Mouse (Mus musculus) CH12.LX (cell line): ENCODE data around the gene Nyap1. TPM values are rescaled to one million over a fixed set of nuclear protein-coding genes. Genes with fewer than 3 reads are reported as not detected.
A peak's percentile ranks its signal among the peaks of the same experiment; 100 is the strongest.

Experiments
- DNase-seq: peaks from one replicate; pipeline ENCODE4 v3.0.0-alpha.2; 2013; ENCODE audit errors: extremely low read depth
- H3K27ac ChIP-seq: 2 replicates; pipeline ENCODE4 v1.5.1; 2012; ENCODE audit warnings: low read depth, mild to moderate bottlenecking, control low read depth, moderate library complexity; ENCODE audit not compliant: insufficient read depth
- H3K27me3 ChIP-seq: replicated peaks from 2 replicates; pipeline ENCODE3; 2012; ENCODE audit warnings: inconsistent platforms
- H3K36me3 ChIP-seq, 2 experiments: replicated peaks in 1 of 2; 2 replicates each; pipeline versions ENCODE3 to v1.6.1; 2012; ENCODE audit warnings: inconsistent platforms in 1 of 2, low read length in 1 of 2, mild to moderate bottlenecking in 1 of 2, mixed read lengths in 1 of 2, moderate library complexity in 1 of 2; ENCODE audit not compliant: control insufficient read depth in 1 of 2, insufficient read depth in 1 of 2
- H3K4me1 ChIP-seq, 2 experiments: 2 replicates each; pipeline ENCODE4 v1.6.1; 2012; ENCODE audit warnings: inconsistent platforms in 1 of 2, moderate library complexity in 1 of 2; ENCODE audit not compliant: insufficient read depth in 2 of 2, control insufficient read depth in 1 of 2
- H3K4me2 ChIP-seq: 2 replicates; pipeline ENCODE4 v1.6.1; 2012; ENCODE audit warnings: low read depth, mild to moderate bottlenecking, control low read depth; ENCODE audit not compliant: poor library complexity, insufficient read depth, severe bottlenecking
- H3K4me3 ChIP-seq, 3 experiments: fragments of 150-350 bp in 1 of 3; sonication (generic) in 1 of 3; replicated peaks in 1 of 3; 2 replicates each; pipeline versions ENCODE3 to v1.5.1; 2011 to 2012; ENCODE audit warnings: low read depth in 2 of 3, low read length in 2 of 3, mild to moderate bottlenecking in 2 of 3, moderate library complexity in 2 of 3, control low read depth in 1 of 3, improper control_type of control experiment in 1 of 3, inconsistent platforms in 1 of 3, mixed read lengths in 1 of 3; ENCODE audit not compliant: poor library complexity in 1 of 3
- H3K79me2 ChIP-seq: replicated peaks from 2 replicates; pipeline ENCODE4 v1.6.1; 2012; ENCODE audit warnings: mild to moderate bottlenecking, moderate library complexity; ENCODE audit not compliant: control insufficient read depth, poor library complexity, insufficient read depth, severe bottlenecking; ENCODE audit errors: extremely low read depth
- H3K9ac ChIP-seq: 2 replicates; pipeline ENCODE4 v1.6.1; 2012; ENCODE audit warnings: low read depth, mild to moderate bottlenecking, control low read depth, moderate library complexity; ENCODE audit not compliant: insufficient read depth
- H3K9me3 ChIP-seq: replicated peaks from 2 replicates; pipeline ENCODE3; 2012; ENCODE audit warnings: low read length, inconsistent platforms, mixed read lengths
- BHLHE40 ChIP-seq: IDR thresholded peaks from 2 replicates; pipeline ENCODE4 v1.6.1; 2011; ENCODE audit warnings: mild to moderate bottlenecking, low read depth, low read length, improper control_type of control experiment
- CHD1 ChIP-seq: IDR thresholded peaks from 2 replicates; pipeline ENCODE4 v1.6.1; 2012; ENCODE audit warnings: low read depth, low read length, improper control_type of control experiment, inconsistent platforms
- CHD2 ChIP-seq: IDR thresholded peaks from 2 replicates; pipeline ENCODE4 v1.6.1; 2011; ENCODE audit warnings: low read length, improper control_type of control experiment
- CTCF ChIP-seq, 2 experiments: IDR thresholded peaks in 1 of 2; conservative IDR thresholded peaks in 1 of 2; 2 replicates each; pipeline ENCODE4 v1.5.1; 2011 to 2012; ENCODE audit warnings: low read depth in 2 of 2, low read length in 2 of 2, improper control_type of control experiment in 1 of 2, inconsistent platforms in 1 of 2, mild to moderate bottlenecking in 1 of 2, moderate library complexity in 1 of 2
- ELF1 ChIP-seq: IDR thresholded peaks from 2 replicates; pipeline ENCODE4 v1.6.1; 2014; ENCODE audit warnings: low read depth, mild to moderate bottlenecking, inconsistent platforms, low read length, improper control_type of control experiment
- EP300 ChIP-seq: IDR thresholded peaks from 2 replicates; pipeline ENCODE4 v1.6.1; 2011; ENCODE audit warnings: low read length, improper control_type of control experiment
- GABPA ChIP-seq: IDR thresholded peaks from 2 replicates; pipeline ENCODE4 v1.6.1; 2012; ENCODE audit warnings: low read depth, low read length, improper control_type of control experiment, inconsistent platforms; ENCODE audit not compliant: insufficient replicate concordance
- JUN ChIP-seq: IDR thresholded peaks from 2 replicates; pipeline ENCODE4 v1.6.1; 2011; ENCODE audit warnings: low read depth, mild to moderate bottlenecking, low read length, improper control_type of control experiment, moderate library complexity; ENCODE audit not compliant: insufficient read depth
- JUND ChIP-seq: conservative IDR thresholded peaks from 2 replicates; pipeline ENCODE4 v1.6.1; 2011; ENCODE audit warnings: low read depth, low read length, improper control_type of control experiment
- KAT2A ChIP-seq: IDR thresholded peaks from 2 replicates; pipeline ENCODE4 v1.6.1; 2012; ENCODE audit warnings: low read length, improper control_type of control experiment, inconsistent platforms; ENCODE audit not compliant: insufficient replicate concordance
- MAX ChIP-seq: IDR thresholded peaks from 2 replicates; pipeline ENCODE4 v1.6.1; 2011; ENCODE audit warnings: low read length, improper control_type of control experiment
- MXI1 ChIP-seq: IDR thresholded peaks from 2 replicates; pipeline ENCODE4 v1.6.1; 2011; ENCODE audit warnings: mild to moderate bottlenecking, low read depth, low read length, improper control_type of control experiment
- NELFE ChIP-seq: IDR thresholded peaks from 2 replicates; pipeline ENCODE4 v1.6.1; 2011; ENCODE audit warnings: low read depth, low read length, improper control_type of control experiment
- PAX5 ChIP-seq: IDR thresholded peaks from 2 replicates; pipeline ENCODE4 v1.6.1; 2012; ENCODE audit warnings: low read length, inconsistent platforms, mixed read lengths
- POLR2A ChIP-seq: IDR thresholded peaks from 2 replicates; pipeline ENCODE4 v1.6.1; 2011; ENCODE audit warnings: low read depth, mild to moderate bottlenecking, improper control_type of control experiment, low read length
- RCOR1 ChIP-seq: conservative IDR thresholded peaks from 2 replicates; pipeline ENCODE4 v1.6.1; 2012; ENCODE audit warnings: low read depth, mild to moderate bottlenecking, inconsistent platforms, low read length, improper control_type of control experiment
- TBP ChIP-seq: conservative IDR thresholded peaks from 2 replicates; pipeline ENCODE4 v1.6.1; 2011; ENCODE audit warnings: low read depth, low read length, improper control_type of control experiment
- UBTF ChIP-seq: IDR thresholded peaks from 2 replicates; pipeline ENCODE4 v1.6.1; 2012; ENCODE audit warnings: low read depth, mild to moderate bottlenecking, inconsistent platforms, low read length, improper control_type of control experiment, moderate library complexity
- USF1 ChIP-seq: IDR thresholded peaks from 2 replicates; pipeline ENCODE4 v1.6.1; 2014; ENCODE audit warnings: low read depth, mild to moderate bottlenecking, inconsistent platforms, low read length, improper control_type of control experiment
- ZKSCAN1 ChIP-seq: IDR thresholded peaks from 2 replicates; pipeline ENCODE4 v1.6.1; 2012; ENCODE audit warnings: low read depth, inconsistent platforms, low read length, improper control_type of control experiment, borderline replicate concordance
- ZMIZ1 ChIP-seq: IDR thresholded peaks from 2 replicates; pipeline ENCODE4 v1.6.1; 2012; ENCODE audit warnings: low read depth, mild to moderate bottlenecking, inconsistent platforms, low read length, improper control_type of control experiment
- dilution Hi-C: fragments of 300-500 bp; cut with MboI; formaldehyde crosslinking; loops from 2 replicates; pipeline ENCODE4 v1.14.3; 2020; ENCODE audit warnings: low sequenced_read_pairs; ENCODE audit not compliant: extremely low pct_unique_long_range_greater_than_20kb, extremely low pct_ligation_motif_present
- in situ Hi-C: fragments of 300-500 bp; cut with MboI; formaldehyde crosslinking; loops from 3 replicates; pipeline ENCODE4 v1.14.3; 2019; ENCODE audit warnings: low sequenced_read_pairs, low pct_ligation_motif_present, low pct_unique_long_range_greater_than_20kb, mixed read lengths
- polyA plus RNA-seq: library from polyadenylated mRNA; unstranded; fragments of >175 nt; gene quantifications from 2 replicates; pipeline ENCODE4 v1.2.1, GENCODE M21; 2012; ENCODE audit warnings: low read depth; ENCODE audit not compliant: insufficient read length
- total RNA-seq, 2 experiments: library from RNA; depleted of rRNA; stranded (reverse); fragments of 300-350 nt in 1 of 2; fragments of >200 nt in 1 of 2; gene quantifications; 2 replicates each; pipeline ENCODE4 v1.2.3; 2012 to 2014

Nyap1 gene
- total and polyA plus RNA-seq, 3 experiments: 0.28 to 1.4 (median 0.43) TPM

DNA sequence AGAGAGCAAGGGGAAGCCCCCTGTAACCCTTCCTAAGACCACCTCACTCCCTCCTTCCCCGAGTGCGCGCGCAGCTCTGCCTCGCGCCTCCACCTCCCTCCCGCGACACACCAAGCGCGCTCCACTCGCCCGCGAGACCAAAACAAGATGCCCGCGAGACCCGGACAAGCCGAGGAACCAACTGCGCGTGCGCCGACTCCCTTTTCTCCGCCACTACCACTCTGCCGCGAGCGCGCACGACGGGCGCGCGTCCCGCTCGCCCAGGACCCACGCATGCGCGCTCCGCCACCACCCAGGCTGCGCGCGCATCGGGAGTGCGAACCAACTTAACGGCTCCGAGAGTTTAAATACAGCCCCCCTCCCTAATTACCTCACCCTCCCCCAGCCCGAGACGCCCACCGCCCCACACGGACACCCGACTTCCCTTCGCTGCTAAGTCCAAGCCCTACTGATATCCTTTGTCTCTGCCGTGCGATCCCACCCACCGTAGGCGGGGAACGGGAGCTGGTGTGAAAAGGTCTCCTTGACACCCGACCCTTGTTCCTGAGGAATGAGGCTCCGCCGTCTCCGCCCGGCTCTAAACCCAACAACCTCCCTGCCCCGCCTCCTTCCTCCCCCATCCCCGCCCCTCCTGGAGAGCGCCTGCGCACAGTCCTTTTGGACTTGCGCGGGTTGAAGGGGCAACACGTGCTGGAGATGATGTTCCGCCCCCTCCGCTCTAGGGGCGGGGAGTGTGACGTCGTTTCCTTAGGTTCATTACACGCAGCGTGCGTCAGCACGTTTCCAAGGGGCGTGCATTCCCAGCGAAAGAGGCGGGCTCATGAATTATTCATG lies 44.9 kb upstream of the Nyap1 start (continued):
- TF ChIP-seq JUN: no peak
- no peak; the same call in 1 of the 2 replicates for TF ChIP-seq RCOR1
- peak; percentile 82 for TF ChIP-seq USF1
- TF ChIP-seq JUND: no peak
- peak; percentile 96 for TF ChIP-seq MAX
- TF ChIP-seq CTCF (conservative IDR thresholded peaks at IDR 0.05 in 1 of 2, IDR thresholded peaks at IDR 0.05 in 1 of 2; ENCODE audit: low read depth in 2 of 2, low read length in 2 of 2): no peak
- peak; percentile 99 for TF ChIP-seq BHLHE40
- TF ChIP-seq CHD2: peak; percentile 91
- peak; percentile 98 for TF ChIP-seq POLR2A
- TF ChIP-seq ZMIZ1: peak; percentile 89
- peak; percentile 88 for TF ChIP-seq MXI1
- no peak for TF ChIP-seq EP300

DNA sequence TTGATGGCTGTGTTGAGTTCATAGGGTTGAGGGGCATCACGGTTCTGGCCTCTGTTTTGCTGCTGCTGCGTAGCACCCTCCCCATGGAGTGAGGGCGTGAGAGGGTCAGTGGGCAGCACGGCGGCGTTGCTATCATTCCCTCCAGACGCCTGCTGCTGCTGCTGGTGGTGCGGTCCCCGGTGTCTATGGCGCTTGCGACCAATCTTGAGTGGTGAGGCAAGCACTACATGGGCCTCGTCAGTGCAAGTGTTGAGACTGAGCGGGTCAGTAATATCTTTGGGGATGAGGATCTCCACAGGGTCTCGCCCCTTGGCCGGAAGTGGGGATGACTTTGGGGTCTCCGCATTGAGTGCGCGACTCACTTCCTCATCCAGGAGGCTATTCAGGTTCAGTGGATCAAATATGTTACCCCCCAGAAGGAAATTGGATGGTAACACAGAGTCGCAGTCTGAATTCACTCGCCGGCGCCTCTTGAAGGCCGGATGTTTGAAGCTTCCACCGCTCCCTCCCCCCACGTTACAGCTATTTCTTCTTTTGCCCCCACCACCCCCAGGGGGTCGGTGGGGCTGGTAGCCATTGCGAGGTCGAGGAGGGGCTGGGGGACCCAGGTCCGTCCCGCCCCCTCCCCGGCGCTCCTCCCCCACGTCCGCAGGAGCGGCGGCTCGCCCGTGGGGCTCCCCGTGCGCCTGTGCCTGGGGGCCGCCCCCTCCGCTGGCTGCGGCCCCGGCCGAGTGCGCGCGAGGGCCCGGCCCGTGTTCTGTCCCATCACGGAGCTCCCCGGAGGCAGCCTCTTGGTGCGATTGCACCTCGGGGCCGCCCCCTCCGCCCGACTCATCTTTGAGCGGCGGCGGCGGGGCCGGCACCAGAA lies 44.0 kb upstream of the Nyap1 start:
- dilution Hi-C loops: no loop called here
- peaks cover 32% of the 10 kb centered on the region for H3K79me2 ChIP-seq
- peak; percentile 31 for DNase-seq
- peak overlapping the region; percentile 67 to 76 (median 73) for H3K4me3 ChIP-seq
- peak overlapping the region; percentile 61 for H3K4me2 ChIP-seq
- H3K4me1 ChIP-seq: peaks cover 19 to 49% of the 10 kb centered on the region in 2 experiments
- peak; percentile 25; the same call in 1 of the 2 replicates for TF ChIP-seq ELF1
- TF ChIP-seq ZKSCAN1: no peak
- TF ChIP-seq BHLHE40: peak; percentile 27; the same call in 1 of the 2 replicates
- TF ChIP-seq KAT2A: no peak
- TF ChIP-seq MAX: no peak
- peaks cover 2% of the 10 kb centered on the region for H3K9me3 ChIP-seq
- no peaks in the 10 kb centered on the region for H3K27me3 ChIP-seq
- peaks cover 32 to 47% of the 10 kb centered on the region in 2 experiments for H3K36me3 ChIP-seq
- H3K27ac ChIP-seq: peak overlapping the region; percentile 92
- H3K9ac ChIP-seq: peak overlapping the region; percentile 99
- in situ Hi-C loops: no loop called here

DNA sequence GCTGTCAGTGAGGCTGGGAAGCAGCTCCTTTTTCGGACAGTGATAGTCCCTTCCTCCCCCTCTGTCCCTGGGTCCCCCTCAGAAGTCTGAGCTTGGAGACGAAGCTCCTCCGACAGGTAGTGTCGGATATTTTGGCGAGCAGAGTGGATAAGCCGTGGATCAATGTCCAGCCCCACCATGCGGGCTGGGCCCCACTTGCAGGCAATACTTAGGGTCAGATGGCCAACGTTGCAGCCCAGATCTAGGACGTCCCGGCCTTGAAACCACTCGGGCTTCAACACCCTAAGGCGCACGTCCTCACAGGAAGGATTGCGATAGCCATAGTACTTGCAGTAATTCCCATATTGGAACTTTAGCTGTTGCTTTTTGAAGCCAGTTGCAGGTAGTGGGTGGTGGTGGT lies 43.1 kb upstream of the Nyap1 start:
- DNase-seq: no peak
- Histone ChIP-seq H3K4me2 (peak overlapping the region; percentile 61), H3K4me1 (peaks cover 19 to 58% of the 10 kb centered on the region in 2 experiments), H3K36me3 (peaks cover 35 to 55% of the 10 kb centered on the region in 2 experiments), H3K4me3 (peak overlapping the region in 2 of 3 experiments; percentile 67 to 76), H3K9ac (peak overlapping the region; percentile 99)
- TF ChIP-seq NELFE: no peak
- no peak for TF ChIP-seq UBTF
- TF ChIP-seq PAX5: no peak
- TF ChIP-seq RCOR1: no peak
- no peak for TF ChIP-seq GABPA
- no peak for TF ChIP-seq BHLHE40
- TF ChIP-seq CHD1: no peak
- no peak for TF ChIP-seq TBP
- TF ChIP-seq, all 38 proteins: peak for 0
- Histone ChIP-seq H3K27me3 (no peaks in the 10 kb centered on the region), H3K79me2 (peaks cover 39% of the 10 kb centered on the region), H3K27ac (no peak overlapping the region), H3K9me3 (peaks cover 2% of the 10 kb centered on the region)
- dilution Hi-C loops: no loop called here
- in situ Hi-C loops: no loop called here
